Mouse (Mus musculus) midbrain, embryonic 12.5 days (tissue): ENCODE data around the gene Aste1. TPM values are rescaled to one million over a fixed set of nuclear protein-coding genes. Genes with fewer than 3 reads are reported as not detected.

Experiments used
- ATAC-seq: fragments of 200-750 bp; cut with Nextera tagmentation; 2 replicates; pipeline ENCODE4 v1.8.0; 2017; ENCODE audit warnings: low read depth, moderate TSS enrichment, moderate library complexity; ENCODE audit not compliant: low FRiP score
- H3K27ac ChIP-seq: fragments of 300-500 bp; sonication (generic); replicated peaks from 2 replicates; pipeline ENCODE4 v1.5.1; 2016; ENCODE audit warnings: mild to moderate bottlenecking
- H3K27me3 ChIP-seq: fragments of 300-500 bp; sonication (generic); 2 replicates; pipeline ENCODE4 v1.6.1; 2016; ENCODE audit warnings: mild to moderate bottlenecking
- H3K36me3 ChIP-seq: fragments of 300-500 bp; sonication (generic); 2 replicates; pipeline ENCODE4 v1.6.1; 2016
- H3K4me1 ChIP-seq: fragments of 300-500 bp; sonication (generic); 2 replicates; pipeline ENCODE4 v1.6.1; 2016
- H3K4me2 ChIP-seq: fragments of 300-500 bp; sonication (generic); replicated peaks from 2 replicates; pipeline ENCODE4 v1.6.1; 2016; ENCODE audit warnings: mild to moderate bottlenecking, moderate library complexity
- H3K4me3 ChIP-seq: fragments of 300-500 bp; sonication (generic); 2 replicates; pipeline ENCODE4 v1.5.1; 2016; ENCODE audit warnings: mild to moderate bottlenecking
- H3K9ac ChIP-seq: fragments of 300-500 bp; sonication (generic); replicated peaks from 2 replicates; pipeline ENCODE4 v1.6.1; 2016; ENCODE audit warnings: mild to moderate bottlenecking, moderate library complexity
- H3K9me3 ChIP-seq: fragments of 300-500 bp; sonication (generic); 2 replicates; pipeline ENCODE4 v1.6.1; 2016; ENCODE audit warnings: mild to moderate bottlenecking
- WGBS: fragments of 180-500 bp; shearing (Covaris S2); methylation state at CpG from one replicate; pipeline ENCODE4 v1.1.7; 2016; 5-methylcytosine and 5-hydroxymethylcytosine counted together
- polyA plus RNA-seq: library from polyadenylated mRNA; unstranded; fragments of >200 nt; fragmentation: Nextera tagmentation; extraction: Ambion mirVana; gene quantifications from 2 replicates; pipeline ENCODE4 v1.2.1, GENCODE M21; 2016

The Aste1 gene
- 15.2 and 16.4 TPM in 2 replicates for polyA plus RNA-seq

DNA sequence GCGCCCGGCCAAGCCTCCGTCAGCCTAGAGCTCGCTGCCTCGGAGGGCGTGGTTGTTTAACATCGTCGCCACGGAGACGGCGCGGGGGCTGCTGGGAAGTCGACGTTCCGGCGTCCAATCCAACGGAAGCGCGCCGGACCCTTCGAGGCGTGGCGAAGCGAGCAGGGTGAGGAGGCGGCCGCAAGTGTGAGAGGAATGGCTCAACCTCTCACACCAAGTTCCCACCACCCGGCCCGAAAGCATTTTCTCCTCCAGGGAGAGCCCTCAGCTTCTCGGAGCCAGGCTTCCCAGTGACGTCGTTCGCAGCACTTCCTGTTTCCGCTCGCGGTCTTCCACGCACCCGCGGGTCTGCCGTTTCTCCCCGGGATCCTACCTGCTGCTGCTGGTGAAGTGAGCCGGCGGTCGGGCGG, at the start of gene Aste1, which contains the start of gene Nek11:
TSS of gene Aste1 (plus strand) at position 175 of the 410 bp plus-strand sequence.
TSS of gene Nek11 (minus strand) at position 307 of the 410 bp plus-strand sequence.
- WGBS: under 1% methylated on average over 44 of the region's 44 CpGs
- ATAC-seq: peak; percentile 97
- peaks cover 12% of the 10 kb centered on the region; the same call in 1 of the 2 replicates for H3K36me3 ChIP-seq
- H3K27me3 ChIP-seq: peaks cover 5% of the 10 kb centered on the region; the same call in 1 of the 2 replicates
- H3K4me3 ChIP-seq: peak within 1 kb of the TSS; percentile 75
- peak within 1 kb of the TSS; percentile 69 for H3K4me2 ChIP-seq
- no peaks in the 10 kb centered on the region for H3K9me3 ChIP-seq
- peak within 1 kb of the TSS; percentile 87 for H3K27ac ChIP-seq
- peak within 1 kb of the TSS; percentile 66 for H3K9ac ChIP-seq
- peaks cover 24% of the 10 kb centered on the region for H3K4me1 ChIP-seq

DNA sequence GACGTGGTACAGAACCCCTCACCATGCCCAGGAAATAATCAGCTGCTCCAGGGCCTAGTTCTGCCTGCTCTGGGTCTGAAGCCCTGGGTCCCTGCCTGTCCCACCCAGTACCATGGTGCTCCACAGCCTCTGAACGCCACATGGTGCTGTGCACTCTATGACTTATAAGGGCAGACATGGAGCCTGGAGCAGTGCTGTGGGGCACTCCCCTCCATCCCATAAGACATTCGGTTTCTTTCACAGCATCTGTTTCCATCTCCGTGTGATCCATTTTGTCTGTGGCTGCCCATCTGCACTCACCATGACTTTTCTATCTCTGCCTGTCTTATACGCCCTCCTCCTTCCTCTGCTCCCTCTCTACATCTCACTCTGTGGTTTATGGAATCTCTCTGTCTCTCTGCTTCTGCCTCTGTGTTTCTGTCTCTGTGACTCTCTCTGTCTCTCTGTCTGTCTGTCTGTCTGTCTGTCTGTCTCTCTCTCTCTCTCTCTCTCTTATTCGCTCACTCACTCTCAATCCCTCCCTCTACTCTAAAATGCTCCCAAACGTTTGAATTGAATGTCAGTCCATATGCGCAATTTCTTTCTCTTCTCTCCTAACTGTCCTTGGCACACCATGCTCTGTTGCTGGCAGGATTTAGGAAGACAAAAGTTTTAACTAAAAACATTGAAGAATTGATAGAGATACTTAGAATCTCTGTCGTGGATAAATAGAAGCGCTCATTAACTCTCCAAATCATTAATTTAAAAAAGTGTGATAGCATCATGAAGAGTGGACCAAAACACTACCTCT, 46.8 kb upstream of the Aste1 start:
- no peak overlapping the region for H3K9ac ChIP-seq
- H3K27ac ChIP-seq: no peak overlapping the region; the same call in 1 of the 2 replicates
- WGBS: 76% methylated on average over 10 of the region's 10 CpGs
- H3K4me3 ChIP-seq: no peak overlapping the region
- no peaks in the 10 kb centered on the region for H3K36me3 ChIP-seq
- H3K9me3 ChIP-seq: no peaks in the 10 kb centered on the region
- H3K27me3 ChIP-seq: no peaks in the 10 kb centered on the region
- no peak overlapping the region for H3K4me2 ChIP-seq
- H3K4me1 ChIP-seq: peaks cover 6% of the 10 kb centered on the region; the same call in 1 of the 2 replicates
- no peak for ATAC-seq

DNA sequence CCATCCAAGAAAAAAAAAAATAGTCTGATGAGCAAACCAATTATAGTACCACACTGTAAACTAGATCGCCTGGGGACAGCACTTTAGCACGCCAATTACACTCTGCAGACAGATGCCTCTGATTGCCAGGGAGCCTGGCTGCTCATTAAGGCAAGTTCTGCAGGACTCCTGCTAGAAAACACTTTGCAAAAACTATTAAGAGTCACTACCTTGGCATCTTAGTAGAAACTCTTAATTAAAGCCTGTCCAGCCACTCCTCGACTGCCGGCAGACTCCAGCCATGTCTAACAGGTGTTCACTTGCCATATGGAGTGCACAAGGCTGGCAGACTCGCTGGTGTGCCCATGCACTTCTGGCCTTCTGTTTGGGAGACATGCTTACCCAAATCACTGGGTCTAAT, 46.2 kb upstream of the Aste1 start:
- H3K9ac ChIP-seq: no peak overlapping the region
- H3K27ac ChIP-seq: no peak overlapping the region
- no peaks in the 10 kb centered on the region for H3K9me3 ChIP-seq
- peaks cover 6% of the 10 kb centered on the region; the same call in 1 of the 2 replicates for H3K4me1 ChIP-seq
- no peak overlapping the region for H3K4me2 ChIP-seq
- H3K4me3 ChIP-seq: no peak overlapping the region
- no peaks in the 10 kb centered on the region for H3K36me3 ChIP-seq
- no peak for ATAC-seq
- H3K27me3 ChIP-seq: no peaks in the 10 kb centered on the region
- 77% methylated on average over 5 of the region's 5 CpGs for WGBS

DNA sequence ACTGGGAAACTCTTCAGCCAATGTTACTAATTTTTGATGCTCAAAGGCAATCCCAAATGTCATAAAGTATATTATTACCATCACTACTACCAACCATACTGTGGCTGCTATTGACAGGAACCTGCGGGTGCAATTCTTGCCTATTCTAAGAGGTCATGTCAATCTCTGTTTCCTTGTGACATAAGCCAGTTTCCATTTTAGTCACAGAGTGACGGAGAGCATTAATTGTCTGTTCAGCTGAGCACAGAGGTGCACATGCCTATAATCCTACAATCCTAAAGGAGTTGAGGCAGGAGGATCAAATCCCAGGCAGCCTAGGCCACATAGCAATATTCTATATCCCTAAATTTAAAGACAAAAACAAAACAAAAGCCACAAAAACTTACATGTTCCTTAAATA, 33.0 kb upstream of the Aste1 start:
- no peak for ATAC-seq
- no peak overlapping the region for H3K4me2 ChIP-seq
- no peaks in the 10 kb centered on the region for H3K36me3 ChIP-seq
- no peaks in the 10 kb centered on the region for H3K4me1 ChIP-seq
- H3K27ac ChIP-seq: no peak overlapping the region
- no peak overlapping the region for H3K9ac ChIP-seq
- no peak overlapping the region for H3K4me3 ChIP-seq
- no peaks in the 10 kb centered on the region for H3K27me3 ChIP-seq
- 78% methylated on average over 2 of the region's 2 CpGs for WGBS
- no peaks in the 10 kb centered on the region for H3K9me3 ChIP-seq

DNA sequence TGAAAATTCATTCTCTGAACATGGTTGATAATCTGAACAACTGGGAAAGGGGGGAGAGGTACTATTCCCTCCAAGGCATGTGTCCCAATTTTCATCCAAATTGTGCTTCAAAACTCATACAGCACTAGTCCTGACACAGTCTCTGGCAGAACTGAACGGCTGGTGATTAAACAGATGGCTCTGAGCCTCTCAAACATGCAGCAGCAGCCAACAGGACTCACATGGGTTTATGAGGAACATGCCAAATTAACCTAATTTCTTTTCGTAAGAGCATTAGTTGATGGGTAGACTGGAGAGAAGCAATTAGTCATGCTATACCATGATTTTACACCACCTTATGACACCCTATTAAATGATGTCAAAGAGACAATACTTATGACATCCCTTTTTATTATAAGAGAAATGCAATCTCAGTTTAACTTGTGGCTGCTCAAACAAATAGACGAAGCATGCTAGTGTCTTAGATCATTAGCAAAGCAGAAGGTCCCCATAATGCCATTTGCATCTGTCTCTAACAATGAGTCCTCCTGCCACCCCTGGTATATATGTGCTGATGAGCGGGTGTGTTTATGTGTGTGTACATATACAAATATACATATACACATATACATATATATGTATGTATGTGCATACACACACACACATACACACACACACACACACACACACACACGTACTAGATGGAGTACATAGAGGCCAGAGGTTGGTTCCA, 31.5 kb upstream of the Aste1 start:
- Histone ChIP-seq H3K4me2 (no peak overlapping the region), H3K4me1 (no peaks in the 10 kb centered on the region), H3K36me3 (no peaks in the 10 kb centered on the region), H3K9ac (no peak overlapping the region), H3K27me3 (no peaks in the 10 kb centered on the region), H3K9me3 (no peaks in the 10 kb centered on the region), H3K4me3 (no peak overlapping the region), H3K27ac (no peak overlapping the region)
- 84% methylated on average over 5 of the region's 5 CpGs for WGBS
- no peak for ATAC-seq

DNA sequence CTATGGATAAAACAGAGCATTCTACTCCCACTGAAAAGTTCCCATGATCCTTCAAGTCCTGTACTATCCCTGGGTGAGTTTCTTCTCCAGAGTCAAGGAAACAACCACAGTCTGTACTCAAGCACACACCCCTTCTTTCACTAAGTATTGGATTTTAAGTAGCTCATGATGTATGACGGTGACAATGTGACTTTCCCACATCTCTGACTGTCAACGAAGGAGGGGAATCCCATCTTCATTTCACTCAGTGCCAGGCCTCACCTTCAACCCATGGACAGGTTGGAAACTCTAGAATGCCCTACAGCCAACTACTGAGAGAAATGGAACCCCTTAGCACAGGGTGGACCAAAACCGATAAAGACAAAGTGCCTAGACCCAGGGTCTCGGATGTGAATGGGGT, 29.0 kb upstream of the Aste1 start:
- H3K9ac ChIP-seq: no peak overlapping the region
- H3K36me3 ChIP-seq: no peaks in the 10 kb centered on the region
- H3K9me3 ChIP-seq: no peaks in the 10 kb centered on the region
- no peak for ATAC-seq
- no peak overlapping the region for H3K4me3 ChIP-seq
- H3K27ac ChIP-seq: no peak overlapping the region
- no peaks in the 10 kb centered on the region for H3K27me3 ChIP-seq
- H3K4me1 ChIP-seq: no peaks in the 10 kb centered on the region
- H3K4me2 ChIP-seq: no peak overlapping the region
- WGBS: 92% methylated on average over 4 of the region's 4 CpGs

DNA sequence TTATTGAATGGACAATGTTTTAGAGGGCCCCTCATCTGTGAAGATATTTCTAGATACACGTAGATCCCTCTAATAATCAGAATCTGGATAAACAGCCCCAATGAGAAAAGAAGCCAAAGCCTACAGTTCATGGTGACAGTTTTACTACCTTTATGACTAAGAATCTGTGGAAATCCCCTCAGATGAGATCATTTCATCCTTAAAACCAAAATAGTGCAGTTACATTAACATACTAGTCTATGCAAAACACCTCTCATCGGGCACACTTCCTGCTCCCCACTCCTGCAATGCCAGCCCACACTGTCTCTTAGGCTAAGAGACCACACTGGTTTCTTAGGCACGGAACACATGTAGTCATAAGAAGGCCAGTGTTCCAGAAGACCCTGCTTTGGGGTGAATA, 26.6 kb upstream of the Aste1 start:
- Histone ChIP-seq H3K4me1 (no peaks in the 10 kb centered on the region), H3K36me3 (no peaks in the 10 kb centered on the region), H3K4me2 (no peak overlapping the region), H3K9me3 (no peaks in the 10 kb centered on the region), H3K27me3 (no peaks in the 10 kb centered on the region), H3K9ac (no peak overlapping the region), H3K27ac (no peak overlapping the region), H3K4me3 (no peak overlapping the region)
- 93% methylated on average over 3 of the region's 3 CpGs for WGBS
- ATAC-seq: no peak

DNA sequence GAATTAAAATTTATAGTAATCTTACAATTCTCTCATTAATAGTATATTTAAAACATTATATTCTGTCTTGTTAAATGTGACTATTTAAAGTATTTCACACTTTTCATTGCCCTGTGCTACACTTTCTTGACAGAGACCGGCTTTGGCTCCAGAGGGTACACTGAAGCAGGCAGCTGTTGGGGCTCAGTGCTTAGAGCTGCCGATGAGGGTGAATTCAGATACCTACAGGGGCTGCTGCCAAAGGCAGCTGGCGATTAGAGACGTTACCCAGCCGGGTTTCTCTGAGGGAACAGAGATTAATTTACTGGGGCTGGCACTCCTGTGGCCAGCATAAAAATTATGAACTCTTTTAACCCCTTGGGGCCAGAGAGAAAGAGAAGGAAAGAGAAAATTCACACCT, 20.8 kb upstream of the Aste1 start:
- no peaks in the 10 kb centered on the region for H3K9me3 ChIP-seq
- H3K36me3 ChIP-seq: no peaks in the 10 kb centered on the region
- WGBS: 68% methylated on average over 5 of the region's 5 CpGs
- no peaks in the 10 kb centered on the region for H3K27me3 ChIP-seq
- no peak for ATAC-seq
- no peak overlapping the region for H3K9ac ChIP-seq
- no peaks in the 10 kb centered on the region; the same call in 1 of the 2 replicates for H3K4me1 ChIP-seq
- H3K4me2 ChIP-seq: no peak overlapping the region
- no peak overlapping the region for H3K4me3 ChIP-seq
- H3K27ac ChIP-seq: no peak overlapping the region

DNA sequence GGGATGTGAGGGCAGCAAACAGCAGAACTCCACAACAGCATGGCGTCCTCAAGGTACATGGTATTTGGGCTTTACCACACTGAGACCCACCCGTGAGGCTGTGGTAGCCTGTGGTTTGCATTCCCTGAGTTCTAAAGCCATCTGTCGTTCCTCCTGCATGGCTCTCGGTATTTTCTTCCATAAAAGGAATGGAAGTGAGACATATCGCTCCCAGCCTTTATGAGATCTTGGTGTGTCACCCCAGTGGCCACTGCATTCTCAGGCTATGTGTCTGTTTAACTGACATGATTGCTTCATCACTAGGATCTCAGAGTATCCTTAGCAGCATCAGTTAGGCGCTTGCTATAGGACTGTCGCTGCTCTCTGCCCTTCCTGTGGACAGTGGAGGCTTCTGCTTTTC, 18.8 kb upstream of the Aste1 start:
- no peak for ATAC-seq
- Histone ChIP-seq H3K27ac (0 out of 2 replicates have a peak overlapping the region, but pooled peaks have one; percentile 8), H3K4me3 (no peak overlapping the region), H3K4me2 (no peak overlapping the region), H3K27me3 (no peaks in the 10 kb centered on the region), H3K9ac (no peak overlapping the region), H3K36me3 (no peaks in the 10 kb centered on the region), H3K4me1 (no peaks in the 10 kb centered on the region; the same call in none of the 2 replicates), H3K9me3 (no peaks in the 10 kb centered on the region)
- WGBS: 83% methylated on average over 7 of the region's 7 CpGs

DNA sequence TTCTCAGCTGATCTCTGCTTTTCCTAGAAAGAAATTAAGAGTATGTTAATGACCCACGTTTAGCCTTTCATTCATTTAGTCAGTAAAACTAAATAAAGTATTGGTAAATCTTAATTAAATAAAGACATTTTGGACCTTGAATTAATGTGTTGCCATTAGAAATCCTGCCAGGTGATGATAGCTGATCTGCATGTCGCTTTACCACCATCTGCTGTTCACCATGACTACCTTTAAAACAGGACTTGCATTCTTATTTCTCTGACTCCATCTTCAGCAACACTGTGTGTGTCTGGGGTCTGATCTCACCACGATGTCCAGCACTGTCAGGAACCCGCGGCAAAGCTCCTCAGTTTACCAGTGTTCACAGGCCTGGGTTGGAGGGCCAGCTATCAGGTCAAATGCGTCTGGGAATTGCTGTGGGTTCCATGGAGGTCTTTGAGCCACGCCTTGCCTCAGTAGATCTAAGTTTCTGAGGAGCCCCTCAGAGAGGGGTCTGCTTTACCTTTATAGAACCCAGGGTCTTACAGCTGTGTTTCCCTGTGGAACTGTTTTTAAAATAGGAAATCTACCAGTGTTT, 18.1 kb upstream of the Aste1 start:
- WGBS: 77% methylated on average over 7 of the region's 7 CpGs

DNA sequence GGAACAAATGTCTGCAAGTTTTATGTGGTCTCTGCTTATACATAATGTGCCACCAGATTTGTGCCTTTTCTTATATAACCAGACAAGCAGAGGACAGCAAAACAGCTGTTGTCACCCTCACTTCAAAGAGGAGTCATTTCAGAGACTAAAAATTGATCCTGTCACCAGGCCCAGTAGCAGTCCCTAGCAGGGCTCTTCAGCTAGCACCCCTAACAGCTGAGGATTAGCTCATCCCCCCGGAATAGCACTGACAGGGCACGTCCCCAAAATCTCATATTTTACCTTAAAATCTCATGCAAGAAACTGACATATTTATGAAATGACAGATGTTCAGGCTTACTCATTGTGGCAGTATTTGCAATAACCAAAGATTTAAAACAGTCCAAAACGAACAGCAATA, 17.6 kb upstream of the Aste1 start:
- H3K4me1 ChIP-seq: no peaks in the 10 kb centered on the region; the same call in none of the 2 replicates
- whole genome bisulfite sequencing: 73% methylated on average over 3 of the region's 3 CpGs
- no peak overlapping the region for H3K9ac ChIP-seq
- no peak for ATAC-seq
- no peaks in the 10 kb centered on the region for H3K9me3 ChIP-seq
- H3K27me3 ChIP-seq: no peaks in the 10 kb centered on the region
- no peak overlapping the region for H3K4me3 ChIP-seq
- no peak overlapping the region for H3K4me2 ChIP-seq
- H3K36me3 ChIP-seq: no peaks in the 10 kb centered on the region
- no peak overlapping the region for H3K27ac ChIP-seq

More for the DNA sequence above, 18.1 kb upstream of the Aste1 start:
- ATAC-seq: no peak
- no peak overlapping the region for H3K9ac ChIP-seq
- no peaks in the 10 kb centered on the region for H3K36me3 ChIP-seq
- H3K27ac ChIP-seq: 0 out of 2 replicates have a peak overlapping the region, but pooled peaks have one; percentile 8
- no peaks in the 10 kb centered on the region; the same call in none of the 2 replicates for H3K4me1 ChIP-seq
- H3K4me2 ChIP-seq: no peak overlapping the region
- H3K27me3 ChIP-seq: no peaks in the 10 kb centered on the region
- no peak overlapping the region for H3K4me3 ChIP-seq
- no peaks in the 10 kb centered on the region for H3K9me3 ChIP-seq
